Mouse (Mus musculus) ovary, postnatal 36 days (tissue): Measurements from ENCODE around the gene Mogat2.

Source experiments
- DNase-seq: peaks from one replicate; pipeline ENCODE4 v3.0.0; 2022; ENCODE audit warnings: low spot score, mixed read lengths

The Mogat2 gene

DNA sequence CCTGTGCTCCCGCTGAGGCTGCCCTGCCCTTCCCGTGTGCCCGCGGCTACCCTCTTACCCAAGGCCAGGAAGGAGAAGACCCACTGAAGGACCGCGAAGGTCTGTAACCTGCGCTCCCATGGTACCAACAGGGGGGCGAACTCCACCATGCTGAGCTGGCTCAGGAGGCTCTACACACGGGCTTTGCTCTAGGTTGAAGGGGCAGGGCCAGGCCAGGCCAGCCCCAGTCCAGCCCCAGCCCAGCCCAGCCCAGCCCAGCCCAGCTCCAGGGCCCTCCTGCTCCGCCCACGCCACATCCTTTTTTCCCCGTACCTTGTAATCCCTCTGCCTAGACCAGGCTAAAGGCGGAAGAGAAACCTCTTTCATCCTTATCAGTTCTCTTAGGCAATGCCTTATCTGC is at the start of gene Mogat2:
Mogat2 (minus strand) TSS at position 203 of the 400 bp plus-strand sequence.
- DNase-seq, result no peak

DNA sequence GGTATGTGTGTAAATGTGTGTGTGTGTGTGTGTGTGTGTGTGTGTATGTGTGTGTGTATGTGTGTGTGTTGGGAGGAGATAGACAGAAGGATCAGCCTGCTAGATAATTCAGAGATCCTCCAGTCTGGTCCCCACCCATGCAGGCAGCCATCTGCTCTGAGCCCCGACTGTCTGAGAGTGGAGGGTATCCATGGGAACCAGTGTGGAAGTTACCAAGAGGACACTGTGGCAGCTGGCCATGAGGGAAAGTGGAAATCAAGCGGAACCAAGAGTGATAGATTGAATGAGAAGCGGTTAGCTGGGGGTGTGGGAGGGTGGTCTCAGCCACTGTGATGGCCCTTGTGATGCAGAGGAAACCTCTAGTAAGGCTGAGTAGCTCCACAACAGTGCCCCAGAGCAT is 48.9 kb upstream of the Mogat2 start:
- DNase-seq, result no peak

DNA sequence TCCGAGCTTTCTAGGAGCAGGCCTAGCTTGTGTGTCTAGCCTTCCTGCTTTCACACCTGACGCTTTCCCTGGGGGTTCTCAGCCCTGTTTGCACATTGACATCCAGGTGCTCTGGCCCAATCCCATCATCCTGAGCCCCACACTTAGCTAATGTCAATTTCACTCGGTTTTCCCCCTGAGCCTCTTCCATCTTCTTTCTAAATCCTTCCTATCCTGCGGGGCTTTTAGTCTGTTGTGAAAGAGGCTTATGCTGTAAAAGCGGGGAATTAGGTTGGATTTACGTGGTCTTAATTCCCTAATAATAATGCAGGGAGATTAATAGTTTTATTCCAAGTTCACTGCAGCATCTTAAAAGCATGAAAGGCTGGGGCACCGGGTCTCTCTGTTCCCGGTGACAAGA is 41.2 kb upstream of the Mogat2 start:
- no peak for DNase-seq

- no peak for DNase-seq
These were observed 39.9 kb upstream of the Mogat2 start for GRCm38 (mm10) chr7:99278309-99278708.

GRCm38 (mm10) chr7:99276679-99277078 is 38.3 kb upstream of the Mogat2 start:
- no peak for DNase-seq

GRCm38 (mm10) chr7:99275131-99275530 is 36.7 kb upstream of the Mogat2 start:
- no peak for DNase-seq

DNA sequence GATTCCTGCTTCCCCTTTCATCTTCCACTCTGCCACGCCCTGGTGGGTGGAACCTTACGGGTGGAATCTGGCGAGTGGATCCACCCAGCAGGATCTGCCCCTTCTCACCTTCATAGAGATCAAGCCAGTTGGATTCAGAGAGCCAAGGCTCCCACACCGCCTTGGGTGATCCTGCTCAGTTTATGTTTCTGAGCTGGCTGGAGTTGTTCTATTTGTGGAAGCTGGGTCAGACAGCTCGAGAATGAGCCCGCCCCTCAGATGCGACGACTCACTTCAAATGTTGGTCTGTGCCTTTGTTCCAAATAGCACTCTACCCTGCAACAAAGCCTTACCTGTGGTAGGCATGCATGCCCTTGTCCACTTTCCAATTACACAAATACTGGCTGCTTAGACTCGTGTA is 33.2 kb upstream of the Mogat2 start:
- no peak for DNase-seq

DNA sequence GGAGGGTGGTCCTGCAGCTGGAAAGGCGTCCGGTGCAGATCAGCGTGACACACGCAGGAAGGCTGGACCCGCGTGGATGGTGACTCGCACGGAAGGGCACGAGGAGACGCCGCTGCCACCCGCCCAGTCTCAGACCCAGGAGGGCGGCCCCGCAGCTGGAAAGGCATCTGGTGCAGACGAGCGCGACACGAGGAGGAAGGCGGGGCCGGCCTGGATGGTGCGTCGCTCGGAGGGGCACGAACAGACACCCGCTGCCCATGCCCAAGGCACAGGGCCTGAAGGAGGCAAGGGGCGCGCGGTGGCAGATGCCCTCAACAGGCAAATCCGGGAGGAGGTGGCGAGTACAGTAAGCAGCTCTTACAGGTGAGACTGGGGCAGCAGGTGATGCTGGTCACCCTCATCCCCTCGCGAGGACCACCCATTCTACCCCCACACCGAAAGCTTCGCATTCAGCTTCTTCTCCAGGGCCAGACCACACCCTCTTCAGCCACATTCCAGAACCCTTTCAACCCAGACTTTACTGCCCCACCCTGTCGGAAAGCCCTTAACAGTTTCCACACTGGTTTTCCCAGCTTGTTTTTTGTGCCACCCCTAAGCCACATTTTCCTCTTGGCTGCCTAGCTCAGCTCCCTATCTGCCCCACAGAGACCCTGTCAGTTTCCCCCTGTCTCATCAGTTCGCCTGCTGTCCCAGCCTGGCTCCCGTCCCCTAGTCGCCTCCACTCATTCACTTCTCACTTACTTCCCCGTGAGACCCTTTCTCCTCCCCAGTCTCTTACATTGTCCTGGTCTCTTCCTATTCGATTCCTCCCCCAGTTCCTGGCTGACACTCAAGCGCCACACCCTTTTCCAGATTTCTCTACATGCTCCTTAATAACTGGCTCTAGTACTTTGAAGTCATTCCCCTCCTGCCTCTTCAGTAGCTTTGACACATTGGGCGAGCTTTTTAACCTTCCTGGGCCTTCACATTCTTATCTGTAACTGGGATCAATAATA is 30.8 kb upstream of the Mogat2 start:
- no peak for DNase-seq

DNA sequence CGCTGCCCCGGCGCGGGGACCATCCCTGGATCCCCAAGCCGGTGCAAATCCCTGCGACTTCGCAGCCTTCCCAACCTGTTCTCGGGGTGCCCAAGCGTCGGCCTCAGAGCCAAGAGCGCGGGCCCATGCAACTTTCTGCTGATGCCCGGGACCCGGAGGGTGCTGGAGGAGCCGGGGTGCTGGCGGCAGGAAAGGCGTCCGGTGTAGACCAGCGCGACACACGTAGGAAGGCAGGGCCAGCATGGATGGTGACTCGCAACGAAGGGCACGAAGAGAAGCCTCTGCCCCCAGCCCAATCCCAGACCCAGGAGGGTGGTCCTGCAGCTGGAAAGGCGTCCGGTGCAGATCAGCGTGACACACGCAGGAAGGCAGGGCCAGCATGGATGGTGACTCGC is 30.1 kb upstream of the Mogat2 start:
- no peak for DNase-seq

DNA sequence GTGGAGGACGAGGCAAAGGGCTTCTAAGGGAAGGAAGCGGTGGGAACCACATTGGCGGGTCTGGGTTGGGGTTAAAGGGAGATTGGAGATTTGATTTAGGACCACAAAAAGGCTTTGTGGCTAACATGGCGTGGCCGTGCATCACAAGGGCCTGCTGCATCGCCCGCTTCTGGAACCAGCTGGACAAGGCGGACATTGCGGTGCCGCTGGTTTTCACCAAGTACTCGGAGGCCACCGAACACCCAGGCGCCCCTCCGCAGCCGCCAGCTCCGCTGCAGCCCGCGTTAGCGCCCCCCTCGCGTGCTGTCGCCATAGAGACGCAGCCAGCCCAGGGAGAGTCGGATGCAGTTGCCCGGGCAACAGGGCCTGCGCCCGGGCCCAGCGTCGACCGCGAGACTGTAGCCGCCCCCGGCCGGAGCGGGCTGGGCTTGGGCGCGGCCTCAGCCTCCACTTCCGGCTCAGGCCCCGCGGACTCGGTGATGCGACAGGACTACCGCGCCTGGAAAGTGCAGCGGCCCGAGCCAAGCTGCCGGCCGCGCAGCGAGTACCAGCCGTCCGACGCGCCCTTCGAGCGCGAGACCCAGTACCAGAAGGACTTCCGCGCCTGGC is 29.6 kb upstream of the Mogat2 start:
- DNase-seq, result peak; percentile 69

- no peak for DNase-seq
These were observed 29.0 kb upstream of the Mogat2 start, which contains the start of gene Map6 for GRCm38 (mm10) chr7:99267251-99267896. Gene Map6 (plus strand): TSS chr7:99267447.

GRCm38 (mm10) chr7:99264597-99264996 is 26.2 kb upstream of the Mogat2 start:
- DNase-seq, result no peak

DNA sequence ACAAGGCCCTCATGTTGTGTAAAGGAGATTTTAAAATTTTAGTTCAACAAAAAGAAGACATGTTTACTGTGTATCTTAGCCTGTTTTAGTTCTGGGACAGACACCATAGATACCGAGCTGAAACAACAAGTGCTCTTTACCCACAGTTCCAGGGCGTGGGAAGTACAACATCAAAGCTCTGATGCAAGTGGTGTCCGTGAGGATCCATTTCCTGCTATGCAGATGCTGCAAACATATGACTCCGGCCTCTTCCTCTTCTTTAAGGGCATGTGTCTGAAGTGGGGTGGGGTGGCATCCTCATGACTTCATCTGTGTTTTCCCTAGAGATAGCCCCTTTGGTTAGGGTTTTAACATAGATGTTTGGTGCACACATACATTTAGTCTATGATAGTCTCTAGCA is 25.1 kb upstream of the Mogat2 start:
- DNase-seq, result no peak

GRCm38 (mm10) chr7:99261900-99262299 is 23.5 kb upstream of the Mogat2 start:
- DNase-seq, result no peak

GRCm38 (mm10) chr7:99255006-99255405 is 16.6 kb upstream of the Mogat2 start:
- DNase-seq, result no peak

DNA sequence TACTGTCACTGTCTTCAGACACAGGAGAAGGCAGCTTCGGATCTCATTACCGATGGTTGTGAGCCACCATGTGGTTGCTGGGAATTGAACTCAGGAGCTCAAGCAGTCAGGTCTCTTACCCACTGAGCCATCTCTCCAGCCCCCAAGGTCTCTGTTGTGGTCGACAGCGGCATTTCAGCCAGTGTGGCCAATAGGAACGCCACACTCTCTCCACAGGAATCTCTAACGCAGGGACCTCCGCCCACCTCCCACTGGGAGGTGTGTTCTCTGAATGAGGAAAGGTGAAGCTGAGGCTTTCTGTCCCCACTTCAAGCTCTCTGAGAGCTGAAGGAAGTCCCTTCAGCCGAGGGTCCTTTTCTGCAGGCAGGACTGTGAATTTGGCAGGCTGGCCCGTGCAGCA is 12.0 kb upstream of the Mogat2 start:
- DNase-seq, result no peak

- DNase-seq, result no peak
These were observed 11.1 kb upstream of the Mogat2 start for GRCm38 (mm10) chr7:99249582-99249911.

DNA sequence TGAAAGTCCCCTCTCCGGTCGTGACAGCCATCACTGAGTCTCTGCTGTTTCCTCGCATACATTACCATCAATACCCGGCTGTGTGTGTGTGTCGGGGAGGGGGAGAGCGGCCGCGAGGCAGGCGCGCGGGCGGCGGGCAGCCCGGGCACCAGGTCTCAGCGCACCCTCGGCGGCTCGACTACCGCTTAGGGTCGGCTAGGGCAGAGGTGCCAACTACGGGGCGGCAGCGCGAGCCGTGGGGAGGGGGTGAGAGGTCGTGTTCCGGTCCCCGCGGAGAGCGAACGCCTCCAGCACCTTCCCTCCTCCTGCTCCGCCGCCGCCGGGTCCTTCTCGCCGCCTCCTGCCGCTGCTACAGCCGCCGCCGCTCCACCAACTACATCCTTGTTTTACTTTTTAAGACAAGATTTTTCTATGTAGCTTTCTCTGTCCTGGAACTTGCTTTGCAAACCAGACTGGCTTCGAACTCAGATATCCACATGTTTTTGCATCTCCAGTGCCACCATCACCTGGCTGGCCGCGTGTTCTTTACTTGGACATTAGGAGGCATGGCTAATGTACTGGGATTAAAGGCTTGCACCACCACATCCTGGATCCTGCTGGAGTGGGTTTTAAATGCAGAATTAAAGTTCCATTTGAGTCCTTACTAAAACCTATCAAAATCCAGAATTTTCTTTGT is 10.6 kb upstream of the Mogat2 start:
- DNase-seq, result no peak

DNA sequence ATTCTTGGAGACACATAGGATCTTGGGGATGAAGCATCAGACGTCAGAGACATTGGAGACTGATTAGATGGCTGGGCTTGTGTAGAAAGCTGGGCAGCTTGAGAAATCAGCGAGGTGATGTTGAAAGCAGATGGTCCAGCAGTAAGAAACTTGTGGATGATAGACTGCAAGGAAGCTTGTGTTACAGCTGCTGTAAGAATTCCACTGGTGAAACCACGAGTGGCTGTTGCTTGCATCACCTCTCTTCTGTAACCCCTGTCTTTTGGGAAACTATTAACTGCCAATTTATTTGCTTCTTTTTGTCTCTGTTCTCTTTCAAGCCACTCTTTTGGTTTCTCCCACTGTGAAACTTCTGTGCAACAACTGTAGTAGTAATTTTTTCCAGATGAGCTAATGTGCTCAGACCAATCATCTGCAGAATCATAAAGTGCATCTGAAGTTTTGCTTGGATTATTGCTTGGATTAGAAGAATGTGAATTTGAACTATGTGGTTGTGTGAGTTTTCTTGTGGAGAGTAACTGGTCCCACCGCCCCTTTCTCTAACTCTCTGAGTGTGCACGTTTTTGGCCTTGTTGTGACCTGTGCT is 9.8 kb upstream of the Mogat2 start:
- no peak for DNase-seq

DNA sequence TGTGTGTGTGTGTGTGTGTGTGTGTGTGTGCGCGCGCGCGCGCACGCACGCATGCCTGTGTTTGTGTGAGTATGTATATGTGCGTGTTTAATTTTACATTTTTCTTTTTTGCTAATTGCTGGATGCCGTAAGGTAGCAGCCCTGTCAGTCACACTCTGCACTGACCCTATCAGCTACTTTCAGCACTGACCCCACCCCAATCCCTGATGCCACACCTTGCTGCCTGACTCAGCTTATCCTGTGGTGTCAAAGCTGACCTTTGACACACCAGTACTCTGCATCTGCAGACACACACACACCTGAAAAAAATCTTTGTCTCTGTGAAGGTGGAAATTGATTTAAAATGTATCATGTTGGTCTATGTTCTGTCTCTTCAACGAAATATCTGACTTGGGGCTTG is 3.7 kb upstream of the Mogat2 start:
- DNase-seq, result no peak

DNA sequence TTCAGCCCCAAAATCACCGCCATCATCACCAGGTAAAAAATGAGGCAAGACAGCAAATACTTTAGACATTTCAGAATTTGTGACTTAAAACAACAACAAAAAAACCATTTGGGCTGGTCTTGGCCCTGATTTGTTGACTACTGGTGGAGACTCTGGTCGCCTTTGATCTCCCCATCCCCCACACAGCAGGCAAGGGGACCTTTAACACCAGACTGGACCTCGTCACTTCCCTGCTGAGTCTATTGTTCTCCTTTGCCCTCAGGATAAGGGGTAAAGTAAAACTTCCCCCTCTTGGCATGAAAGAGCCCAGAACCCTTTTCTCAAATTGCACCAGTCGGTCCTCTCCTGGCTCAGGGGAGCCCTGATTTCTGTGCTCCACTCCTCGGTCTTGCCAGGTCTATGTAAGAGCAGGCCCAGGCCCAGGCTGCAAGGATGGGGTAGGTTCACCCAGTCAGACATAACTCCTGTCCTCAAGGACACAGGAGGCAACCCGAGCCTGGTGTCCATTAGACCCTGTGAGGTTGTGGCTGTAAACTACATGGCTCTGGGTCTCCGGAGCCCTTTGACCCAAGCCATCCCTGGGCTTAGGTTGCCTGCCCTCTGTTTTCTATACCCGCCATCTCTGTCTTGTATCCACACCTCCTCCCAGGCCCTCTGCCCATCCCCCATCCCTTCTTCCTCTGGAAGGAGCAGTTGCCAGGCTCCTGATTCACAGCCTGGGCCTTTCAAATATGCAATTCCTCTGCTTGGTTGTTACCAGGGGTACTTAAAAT is 1.3 kb downstream of the Mogat2 start:
- DNase-seq, result no peak
